Mouse (Mus musculus) megakaryocyte, embryonic 14.5 days (primary cell): ENCODE measurements at regions not wholly inside any gene's neighbourhood (a gene's known extent, or its start where the extent isn't known, plus 50 kb on each side); places are given as distances from the start of the nearest gene placed in this dataset.

Experiments used
- FLI1 ChIP-seq: IDR thresholded peaks from 2 replicates; pipeline ENCODE4 v1.6.1; 2012; ENCODE audit warnings: low read length, inconsistent platforms, mixed read lengths
- GATA1 ChIP-seq: IDR thresholded peaks from 3 replicates; pipeline ENCODE4 v1.6.1; 2012; ENCODE audit warnings: mixed read lengths, low read length, inconsistent platforms, borderline replicate concordance

- TF ChIP-seq GATA1: no peak
- no peak for TF ChIP-seq FLI1
Measured at GRCm38 (mm10) chr2:53691580-53692118, 393.7 kb downstream of the Rprm start.
